Mouse (Mus musculus) G1E (cell line): ENCODE measurements around the gene Cux1. TPM values are rescaled to one million over a fixed set of nuclear protein-coding genes. Genes with fewer than 3 reads are reported as not detected.

Experiments
- ATAC-seq: 2 replicates; pipeline ENCODE4 v1.8.0; 2016; ENCODE audit warnings: mild to moderate bottlenecking; ENCODE audit not compliant: insufficient number of reproducible peaks, poor library complexity, low FRiP score, severe bottlenecking; ENCODE audit errors: extremely low read depth
- DNase-seq: peaks from one replicate; pipeline ENCODE4 v3.0.0; 2012; ENCODE audit warnings: low spot score
- H3K27me3 ChIP-seq: 2 replicates; pipeline ENCODE4 v1.6.1; 2012; ENCODE audit warnings: mild to moderate bottlenecking, low read length, inconsistent platforms; ENCODE audit not compliant: insufficient read depth
- H3K36me3 ChIP-seq: replicated peaks from 2 replicates; pipeline ENCODE3; 2012; ENCODE audit warnings: mild to moderate bottlenecking, inconsistent platforms
- H3K4me1 ChIP-seq: 2 replicates; pipeline ENCODE4 v1.6.1; 2012; ENCODE audit warnings: low read depth, low read length, inconsistent platforms, mixed read lengths; ENCODE audit not compliant: insufficient read depth
- H3K4me3 ChIP-seq: 2 replicates; pipeline ENCODE4 v1.5.1; 2012; ENCODE audit warnings: low read depth, mild to moderate bottlenecking, inconsistent platforms, low read length, moderate library complexity, mixed read lengths
- H3K9me3 ChIP-seq: replicated peaks from 2 replicates; pipeline ENCODE4 v1.6.1; 2012; ENCODE audit warnings: inconsistent platforms
- CTCF ChIP-seq: IDR thresholded peaks from 2 replicates; pipeline ENCODE4 v1.5.1; 2012; ENCODE audit warnings: low read depth, low read length, inconsistent platforms, mixed read lengths
- GATA1 ChIP-seq: IDR thresholded peaks from 2 replicates; pipeline ENCODE4 v1.6.1; 2012; ENCODE audit warnings: borderline replicate concordance, low read length, inconsistent platforms, mixed read lengths
- GATA2 ChIP-seq: IDR thresholded peaks from 2 replicates; pipeline ENCODE4 v1.6.1; 2012; ENCODE audit warnings: low read depth, low read length, inconsistent platforms, borderline replicate concordance
- POLR2AphosphoS5 ChIP-seq: IDR thresholded peaks from 2 replicates; pipeline ENCODE4 v1.6.1; 2012; ENCODE audit warnings: low read depth, low read length, inconsistent platforms; ENCODE audit not compliant: insufficient replicate concordance
- TAL1 ChIP-seq: conservative IDR thresholded peaks from 2 replicates; pipeline ENCODE4 v1.6.1; 2012; ENCODE audit warnings: low read depth, low read length, inconsistent platforms, mixed read lengths
- polyA plus RNA-seq: library from polyadenylated mRNA; stranded (reverse); fragments of >175 nt; gene quantifications from 2 replicates; pipeline ENCODE4 v1.2.3, GENCODE M21; 2012
- total RNA-seq, 2 experiments: library from RNA; stranded (forward) in 1 of 2; stranded (reverse) in 1 of 2; fragments of 200-1000 nt in 1 of 2; fragments of >200 nt in 1 of 2; fragmentation: Nextera tagmentation in 1 of 2; gene quantifications; 2 replicates each; pipeline ENCODE4 v1.2.3; 2014 to 2017

Cux1 gene
- total and polyA plus RNA-seq, 3 experiments: 0.03 to 0.11 TPM; not detected in 1

GRCm38 (mm10) chr5:136594896-136595540 is 27.7 kb upstream of the Cux1 start:
- DNase-seq (no peak), ATAC-seq (no peak)
- TF ChIP-seq TAL1 (no peak), CTCF (no peak), POLR2AphosphoS5 (no peak), GATA2 (no peak), GATA1 (no peak)
- no peaks in the 10 kb centered on the region for H3K4me1 ChIP-seq
- H3K36me3 ChIP-seq: no peaks in the 10 kb centered on the region
- no peaks in the 10 kb centered on the region for H3K27me3 ChIP-seq
- H3K4me3 ChIP-seq: no peak overlapping the region
- no peaks in the 10 kb centered on the region for H3K9me3 ChIP-seq

GRCm38 (mm10) chr5:136591816-136592499 is 24.7 kb upstream of the Cux1 start:
- H3K9me3 ChIP-seq: no peaks in the 10 kb centered on the region
- no peak for ATAC-seq

GRCm38 (mm10) chr5:136589002-136589401 is 21.7 kb upstream of the Cux1 start:
- no peak overlapping the region for H3K4me3 ChIP-seq
- no peak for TF ChIP-seq POLR2AphosphoS5
- no peak for TF ChIP-seq CTCF
- no peak for TF ChIP-seq TAL1
- TF ChIP-seq GATA1: no peak
- no peak for TF ChIP-seq GATA2
- no peak for ATAC-seq

More at GRCm38 (mm10) chr5:136591816-136592499, 24.7 kb upstream of the Cux1 start:
- TF ChIP-seq POLR2AphosphoS5 (no peak), GATA2 (no peak), TAL1 (no peak), CTCF (no peak), GATA1 (no peak)
- no peaks in the 10 kb centered on the region for H3K4me1 ChIP-seq
- no peaks in the 10 kb centered on the region for H3K36me3 ChIP-seq
- no peaks in the 10 kb centered on the region for H3K27me3 ChIP-seq
- H3K4me3 ChIP-seq: no peak overlapping the region
- no peak for DNase-seq

GRCm38 (mm10) chr5:136588471-136588870 is 21.2 kb upstream of the Cux1 start:
- Histone ChIP-seq H3K4me3 (no peak overlapping the region), H3K4me1 (no peaks in the 10 kb centered on the region), H3K36me3 (no peaks in the 10 kb centered on the region), H3K9me3 (no peaks in the 10 kb centered on the region), H3K27me3 (no peaks in the 10 kb centered on the region)
- TF ChIP-seq CTCF (no peak), TAL1 (no peak)
- DNase-seq (no peak), ATAC-seq (no peak)

More at GRCm38 (mm10) chr5:136589002-136589401, 21.7 kb upstream of the Cux1 start:
- no peak for DNase-seq
- Histone ChIP-seq H3K4me1 (no peaks in the 10 kb centered on the region), H3K9me3 (no peaks in the 10 kb centered on the region), H3K27me3 (no peaks in the 10 kb centered on the region), H3K36me3 (no peaks in the 10 kb centered on the region)

GRCm38 (mm10) chr5:136584676-136585285 is 17.5 kb upstream of the Cux1 start:
- no peak overlapping the region for H3K4me3 ChIP-seq
- DNase-seq: no peak
- H3K27me3 ChIP-seq: peaks cover 2% of the 10 kb centered on the region; the same call in 1 of the 2 replicates
- no peaks in the 10 kb centered on the region for H3K9me3 ChIP-seq
- H3K4me1 ChIP-seq: no peaks in the 10 kb centered on the region
- H3K36me3 ChIP-seq: no peaks in the 10 kb centered on the region
- no peak for TF ChIP-seq GATA1
- no peak for TF ChIP-seq TAL1
- no peak for TF ChIP-seq GATA2
- TF ChIP-seq CTCF: no peak
- TF ChIP-seq POLR2AphosphoS5: no peak
- ATAC-seq: no peak

- no peak for TF ChIP-seq CTCF
- no peak for TF ChIP-seq TAL1
- no peak for TF ChIP-seq GATA2
- no peak for TF ChIP-seq POLR2AphosphoS5
- TF ChIP-seq GATA1: no peak
- Histone ChIP-seq H3K27me3 (peaks cover 2% of the 10 kb centered on the region; the same call in 1 of the 2 replicates), H3K9me3 (no peaks in the 10 kb centered on the region), H3K36me3 (no peaks in the 10 kb centered on the region), H3K4me3 (no peak overlapping the region), H3K4me1 (no peaks in the 10 kb centered on the region)
- no peak for DNase-seq
- ATAC-seq: no peak
Observed at GRCm38 (mm10) chr5:136583666-136584464, 16.6 kb upstream of the Cux1 start.
